Mouse (Mus musculus) midbrain, embryonic 15.5 days (tissue): Measurements from ENCODE around the gene AC170998.1. TPM values are rescaled to one million over a fixed set of nuclear protein-coding genes. Genes with fewer than 3 reads are reported as not detected.

Experiments used
- ATAC-seq: fragments of 200-750 bp; cut with Nextera tagmentation; replicated peaks from 2 replicates; pipeline ENCODE4 v1.8.0; 2017; ENCODE audit warnings: moderate TSS enrichment
- H3K27ac ChIP-seq: fragments of 300-500 bp; sonication (generic); 2 replicates; pipeline ENCODE4 v1.5.1; 2015; ENCODE audit warnings: mild to moderate bottlenecking, inconsistent platforms
- H3K27me3 ChIP-seq: fragments of 300-500 bp; sonication (generic); replicated peaks from 2 replicates; pipeline ENCODE4 v1.6.1; 2015; ENCODE audit warnings: inconsistent platforms
- H3K36me3 ChIP-seq: fragments of 300-500 bp; sonication (generic); replicated peaks from 2 replicates; pipeline ENCODE4 v1.6.1; 2015; ENCODE audit warnings: inconsistent platforms
- H3K4me1 ChIP-seq: fragments of 300-500 bp; sonication (generic); 2 replicates; pipeline ENCODE4 v1.6.1; 2015; ENCODE audit warnings: inconsistent platforms
- H3K4me2 ChIP-seq: fragments of 300-500 bp; sonication (generic); 2 replicates; pipeline ENCODE4 v1.6.1; 2015; ENCODE audit warnings: inconsistent platforms, mild to moderate bottlenecking, moderate library complexity
- H3K4me3 ChIP-seq: fragments of 300-500 bp; sonication (generic); 2 replicates; pipeline ENCODE4 v1.5.1; 2015; ENCODE audit warnings: mild to moderate bottlenecking, inconsistent platforms
- H3K9ac ChIP-seq: fragments of 300-500 bp; sonication (generic); 2 replicates; pipeline ENCODE4 v1.6.1; 2015; ENCODE audit warnings: mild to moderate bottlenecking, inconsistent platforms
- H3K9me3 ChIP-seq: fragments of 300-500 bp; sonication (generic); 2 replicates; pipeline ENCODE4 v1.6.1; 2016; ENCODE audit warnings: inconsistent platforms
- WGBS: fragments of 180-500 bp; shearing (Covaris S2); methylation state at CpG from one replicate; pipeline ENCODE4 v1.1.7; 2015; ENCODE audit warnings: mixed read lengths; 5-methylcytosine and 5-hydroxymethylcytosine counted together
- polyA plus RNA-seq: library from polyadenylated mRNA; unstranded; fragments of >200 nt; fragmentation: Nextera tagmentation; extraction: Ambion mirVana; gene quantifications from 2 replicates; pipeline ENCODE4 v1.2.1, GENCODE M21; 2015

The AC170998.1 gene
- polyA plus RNA-seq, 1 experiment from 2014 or later, result 2.4 TPM

DNA sequence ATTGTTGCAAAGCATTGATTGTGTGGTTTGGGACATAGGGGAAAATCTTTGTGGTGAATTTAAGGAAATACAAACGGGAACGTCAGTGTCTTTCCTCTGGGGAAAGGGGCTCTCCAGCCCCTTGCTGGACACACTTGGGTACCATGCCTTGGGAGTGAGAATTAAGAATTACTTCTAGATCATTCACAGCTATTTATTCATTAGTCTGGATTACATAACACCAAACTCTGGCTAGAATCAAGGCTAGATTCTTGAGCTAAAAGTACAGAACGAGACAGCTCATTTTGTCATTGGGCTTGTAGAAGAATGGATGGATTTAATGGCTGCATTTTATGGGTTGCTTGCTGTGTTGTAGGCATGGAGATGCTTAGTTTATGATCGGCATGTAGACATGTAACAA lies 31.1 kb upstream of the AC170998.1 start:
- no peak overlapping the region for H3K4me2 ChIP-seq
- H3K4me1 ChIP-seq, result peaks cover 50% of the 10 kb centered on the region
- no peak overlapping the region for H3K9ac ChIP-seq
- H3K36me3 ChIP-seq, result no peaks in the 10 kb centered on the region
- 77% methylated on average over 4 of the region's 4 CpGs for WGBS
- no peaks in the 10 kb centered on the region for H3K9me3 ChIP-seq
- ATAC-seq, result no peak
- no peak overlapping the region for H3K4me3 ChIP-seq
- H3K27ac ChIP-seq, result no peak overlapping the region
- H3K27me3 ChIP-seq, result no peaks in the 10 kb centered on the region

GRCm38 (mm10) chr17:28696641-28697040 lies 29.2 kb upstream of the AC170998.1 start:
- WGBS, result 67% methylated on average over 2 of the region's 2 CpGs
- Histone ChIP-seq H3K27ac (no peak overlapping the region), H3K9me3 (no peaks in the 10 kb centered on the region), H3K9ac (no peak overlapping the region), H3K36me3 (no peaks in the 10 kb centered on the region), H3K4me1 (peaks cover 43% of the 10 kb centered on the region), H3K4me2 (no peak overlapping the region), H3K4me3 (no peak overlapping the region), H3K27me3 (no peaks in the 10 kb centered on the region)
- no peak for ATAC-seq

DNA sequence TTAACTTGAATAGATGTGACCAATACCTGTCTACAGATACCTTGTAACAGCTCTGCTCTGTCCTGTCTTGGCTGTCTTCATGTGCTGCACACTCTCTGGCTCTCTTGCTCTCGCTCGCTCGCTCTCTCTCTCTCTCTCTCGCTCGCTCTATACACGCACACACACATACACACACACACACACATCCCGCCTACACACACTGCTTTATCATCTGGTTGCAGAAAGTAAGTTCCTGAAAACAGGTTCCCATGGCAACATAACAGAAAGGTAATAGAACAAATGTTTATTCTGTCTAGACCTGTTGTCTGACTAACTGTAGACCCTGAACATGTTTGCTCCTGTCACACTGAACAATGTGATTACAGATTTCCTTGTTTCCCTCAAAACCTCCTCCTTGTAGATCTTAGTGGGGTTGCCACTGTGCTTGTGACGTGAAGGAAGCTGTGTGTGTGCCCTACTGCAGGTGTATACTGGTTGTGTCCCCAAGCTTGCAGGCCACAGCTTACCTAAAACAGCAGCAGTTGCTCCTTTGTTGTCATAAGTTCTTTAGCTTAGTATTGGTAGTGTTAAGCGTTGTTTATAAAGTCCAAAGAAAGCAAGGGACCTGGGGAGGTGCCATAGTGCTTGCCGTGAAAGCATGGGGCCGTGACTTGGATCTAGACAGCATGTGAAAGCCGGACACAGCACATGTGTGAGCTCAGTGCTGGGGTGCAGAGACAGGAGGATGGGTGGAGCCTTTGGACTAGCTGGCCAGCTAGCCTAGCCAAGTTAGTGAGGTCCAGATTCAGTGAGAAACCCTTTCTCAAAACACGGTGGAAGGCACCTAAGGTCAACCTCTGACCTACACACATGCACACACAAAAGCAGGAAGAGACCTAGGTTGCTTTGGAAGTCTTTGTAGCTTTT lies 28.3 kb upstream of the AC170998.1 start:
- H3K4me3 ChIP-seq, result no peak overlapping the region
- H3K27me3 ChIP-seq, result no peaks in the 10 kb centered on the region
- H3K9ac ChIP-seq, result no peak overlapping the region
- no peaks in the 10 kb centered on the region for H3K9me3 ChIP-seq
- H3K36me3 ChIP-seq, result no peaks in the 10 kb centered on the region
- no peak overlapping the region for H3K4me2 ChIP-seq
- H3K27ac ChIP-seq, result no peak overlapping the region
- WGBS, result 76% methylated on average over 13 of the region's 13 CpGs
- peaks cover 43% of the 10 kb centered on the region for H3K4me1 ChIP-seq
- 0 out of 2 replicates have a peak, but pooled peaks have one; percentile 37 for ATAC-seq

- no peak for ATAC-seq
- Histone ChIP-seq H3K9ac (no peak overlapping the region), H3K4me3 (no peak overlapping the region), H3K36me3 (no peaks in the 10 kb centered on the region), H3K4me2 (no peak overlapping the region), H3K27me3 (no peaks in the 10 kb centered on the region), H3K27ac (no peak overlapping the region), H3K9me3 (no peaks in the 10 kb centered on the region), H3K4me1 (peaks cover 37% of the 10 kb centered on the region)
- WGBS, result 38% methylated on average over 4 of the region's 4 CpGs
These were observed 27.6 kb upstream of the AC170998.1 start for GRCm38 (mm10) chr17:28698245-28698644.

GRCm38 (mm10) chr17:28698672-28699071 lies 27.2 kb upstream of the AC170998.1 start:
- no peak for ATAC-seq
- peaks cover 33% of the 10 kb centered on the region for H3K4me1 ChIP-seq
- H3K27ac ChIP-seq, result no peak overlapping the region
- no peaks in the 10 kb centered on the region for H3K36me3 ChIP-seq
- no peak overlapping the region for H3K4me2 ChIP-seq
- no peaks in the 10 kb centered on the region for H3K9me3 ChIP-seq
- H3K27me3 ChIP-seq, result no peaks in the 10 kb centered on the region
- no peak overlapping the region for H3K9ac ChIP-seq
- no peak overlapping the region for H3K4me3 ChIP-seq
- WGBS, result 93% methylated on average over 2 of the region's 2 CpGs

DNA sequence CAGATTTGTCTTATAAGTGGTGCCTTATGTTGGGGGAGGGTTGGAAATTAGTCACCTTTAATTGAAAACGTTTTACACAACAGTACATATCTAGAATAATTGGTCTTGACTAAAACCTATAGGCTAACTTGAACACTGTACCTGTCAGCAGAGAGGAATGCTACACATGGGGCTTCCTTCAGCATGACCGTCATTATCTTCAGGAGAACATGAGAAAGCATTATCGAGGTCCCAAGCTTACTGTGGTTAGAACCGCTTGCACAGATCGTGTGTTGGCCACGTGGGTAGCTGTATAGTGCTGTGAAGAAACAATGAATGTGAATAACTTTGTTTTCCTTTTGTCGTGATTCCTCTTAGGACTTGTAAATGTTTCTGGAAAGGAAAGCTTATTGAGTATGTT lies 26.1 kb upstream of the AC170998.1 start:
- H3K36me3 ChIP-seq, result no peaks in the 10 kb centered on the region
- no peak overlapping the region for H3K27ac ChIP-seq
- no peak overlapping the region for H3K9ac ChIP-seq
- H3K4me3 ChIP-seq, result no peak overlapping the region
- ATAC-seq, result no peak
- H3K4me1 ChIP-seq, result peaks cover 27% of the 10 kb centered on the region
- H3K9me3 ChIP-seq, result no peaks in the 10 kb centered on the region
- H3K27me3 ChIP-seq, result no peaks in the 10 kb centered on the region
- no peak overlapping the region for H3K4me2 ChIP-seq
- WGBS, result 85% methylated on average over 7 of the region's 7 CpGs

- 93% methylated on average over 4 of the region's 4 CpGs for WGBS
- no peak for ATAC-seq
- no peak overlapping the region for H3K9ac ChIP-seq
These were observed 24.7 kb upstream of the AC170998.1 start for GRCm38 (mm10) chr17:28701171-28701570.

GRCm38 (mm10) chr17:28701737-28702136 lies 24.1 kb upstream of the AC170998.1 start:
- 90% methylated on average over 3 of the region's 3 CpGs for WGBS
- Histone ChIP-seq H3K4me2 (no peak overlapping the region), H3K4me1 (peaks cover 17% of the 10 kb centered on the region)

More at GRCm38 (mm10) chr17:28701171-28701570, 24.7 kb upstream of the AC170998.1 start:
- H3K27ac ChIP-seq, result no peak overlapping the region
- no peak overlapping the region for H3K4me3 ChIP-seq
- no peaks in the 10 kb centered on the region for H3K27me3 ChIP-seq
- H3K36me3 ChIP-seq, result no peaks in the 10 kb centered on the region
- H3K9me3 ChIP-seq, result no peaks in the 10 kb centered on the region
- H3K4me1 ChIP-seq, result peaks cover 23% of the 10 kb centered on the region
- no peak overlapping the region for H3K4me2 ChIP-seq

GRCm38 (mm10) chr17:28702646-28703045 lies 23.2 kb upstream of the AC170998.1 start:
- Histone ChIP-seq H3K9me3 (no peaks in the 10 kb centered on the region), H3K4me2 (no peak overlapping the region), H3K4me1 (peaks cover 8% of the 10 kb centered on the region), H3K36me3 (no peaks in the 10 kb centered on the region), H3K27me3 (no peaks in the 10 kb centered on the region), H3K27ac (no peak overlapping the region), H3K9ac (no peak overlapping the region), H3K4me3 (no peak overlapping the region)
- WGBS, result 79% methylated on average over 2 of the region's 2 CpGs
- ATAC-seq, result no peak

More at GRCm38 (mm10) chr17:28701737-28702136, 24.1 kb upstream of the AC170998.1 start:
- no peaks in the 10 kb centered on the region for H3K27me3 ChIP-seq
- no peak overlapping the region for H3K27ac ChIP-seq
- H3K9ac ChIP-seq, result no peak overlapping the region
- no peak overlapping the region for H3K4me3 ChIP-seq
- H3K9me3 ChIP-seq, result no peaks in the 10 kb centered on the region
- H3K36me3 ChIP-seq, result no peaks in the 10 kb centered on the region
- ATAC-seq, result no peak

- WGBS, result 45% methylated on average over 1 of the region's 1 CpGs
- ATAC-seq, result no peak
- H3K9ac ChIP-seq, result no peak overlapping the region
- H3K27ac ChIP-seq, result no peak overlapping the region
- H3K4me3 ChIP-seq, result no peak overlapping the region
- no peaks in the 10 kb centered on the region for H3K36me3 ChIP-seq
- no peaks in the 10 kb centered on the region for H3K27me3 ChIP-seq
- H3K9me3 ChIP-seq, result no peaks in the 10 kb centered on the region
- H3K4me1 ChIP-seq, result no peaks in the 10 kb centered on the region
- no peak overlapping the region for H3K4me2 ChIP-seq
These were observed 19.2 kb upstream of the AC170998.1 start for GRCm38 (mm10) chr17:28706697-28707096.

- WGBS, result 91% methylated on average over 3 of the region's 3 CpGs
- no peaks in the 10 kb centered on the region for H3K27me3 ChIP-seq
- H3K9me3 ChIP-seq, result no peaks in the 10 kb centered on the region
- ATAC-seq, result no peak
- no peak overlapping the region for H3K27ac ChIP-seq
- no peak overlapping the region for H3K9ac ChIP-seq
- H3K4me2 ChIP-seq, result no peak overlapping the region
- H3K36me3 ChIP-seq, result no peaks in the 10 kb centered on the region
- H3K4me3 ChIP-seq, result no peak overlapping the region
- no peaks in the 10 kb centered on the region for H3K4me1 ChIP-seq
These were observed 18.7 kb upstream of the AC170998.1 start for GRCm38 (mm10) chr17:28707136-28707627.

DNA sequence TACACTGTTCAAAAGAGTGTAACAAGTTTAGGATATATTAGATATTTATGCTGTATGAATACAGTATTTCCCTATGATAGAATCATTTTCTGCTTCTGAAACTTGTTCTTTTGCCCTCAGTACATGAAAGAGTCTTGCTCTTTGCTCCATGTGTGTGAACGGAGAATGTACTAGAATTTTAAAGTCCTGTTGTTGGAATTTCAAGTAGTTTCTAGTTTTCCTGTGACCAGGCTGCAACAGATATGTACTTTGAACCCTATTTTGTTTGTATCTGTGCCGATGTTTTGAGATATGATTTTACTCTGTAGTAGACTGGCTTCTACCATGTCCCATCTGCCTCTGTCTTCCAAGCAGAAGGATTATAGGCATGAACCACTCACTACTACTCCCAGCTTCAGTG lies 18.1 kb upstream of the AC170998.1 start:
- H3K9ac ChIP-seq, result no peak overlapping the region
- H3K4me1 ChIP-seq, result no peaks in the 10 kb centered on the region
- H3K9me3 ChIP-seq, result no peaks in the 10 kb centered on the region
- no peaks in the 10 kb centered on the region for H3K27me3 ChIP-seq
- H3K27ac ChIP-seq, result no peak overlapping the region
- no peak overlapping the region for H3K4me3 ChIP-seq
- WGBS, result 91% methylated on average over 2 of the region's 2 CpGs
- no peak for ATAC-seq
- H3K4me2 ChIP-seq, result no peak overlapping the region
- H3K36me3 ChIP-seq, result no peaks in the 10 kb centered on the region

DNA sequence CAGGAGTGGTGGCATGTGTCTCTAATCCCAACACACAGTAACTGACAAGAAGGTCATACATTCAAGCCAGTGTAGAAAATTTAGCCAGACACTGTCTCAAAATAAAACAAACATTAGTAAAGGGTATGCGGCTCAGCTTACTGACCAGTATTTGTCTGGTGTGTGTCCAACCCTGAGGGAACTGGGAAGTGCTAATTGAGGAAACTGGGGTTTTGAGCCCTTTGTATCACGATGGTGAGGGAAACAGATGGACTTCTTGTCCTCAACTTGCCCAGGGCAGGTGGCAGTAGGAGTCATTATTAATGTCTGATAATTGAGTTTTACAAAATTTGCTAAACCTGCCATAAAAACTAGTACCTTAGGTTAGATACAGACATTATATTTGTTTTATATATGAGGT lies 16.9 kb upstream of the AC170998.1 start:
- Histone ChIP-seq H3K4me3 (no peak overlapping the region), H3K4me1 (no peaks in the 10 kb centered on the region), H3K9me3 (no peaks in the 10 kb centered on the region), H3K27me3 (no peaks in the 10 kb centered on the region), H3K4me2 (no peak overlapping the region), H3K9ac (no peak overlapping the region), H3K36me3 (peaks cover 2% of the 10 kb centered on the region; the same call in 1 of the 2 replicates), H3K27ac (no peak overlapping the region)
- no peak for ATAC-seq
- WGBS, result 47% methylated on average over 2 of the region's 2 CpGs
